Mouse (Mus musculus) midbrain, postnatal 0 days (tissue): ENCODE measurements at regions not wholly inside any gene's neighbourhood (a gene's known extent, or its start where the extent isn't known, plus 50 kb on each side); places are given as distances from the start of the nearest gene placed in this dataset.

ENCODE experiments used
- ATAC-seq: fragments of 200-750 bp; cut with Nextera tagmentation; 2 replicates; pipeline ENCODE4 v1.8.0; 2017; ENCODE audit warnings: moderate number of reproducible peaks, mild to moderate bottlenecking, moderate TSS enrichment, moderate library complexity; ENCODE audit not compliant: low FRiP score
- DNase-seq: peaks from one replicate; pipeline ENCODE4 v3.0.0-alpha.2; 2015; ENCODE audit warnings: low spot score
- H3K27ac ChIP-seq: fragments of 300-500 bp; sonication (generic); 2 replicates; pipeline ENCODE4 v1.5.1; 2014; ENCODE audit warnings: low read depth, mild to moderate bottlenecking, low read length, mixed read lengths
- H3K27me3 ChIP-seq: fragments of 300-500 bp; sonication (generic); 2 replicates; pipeline ENCODE4 v1.6.1; 2014; ENCODE audit warnings: low read length, control low read depth, mixed read lengths; ENCODE audit not compliant: insufficient read depth
- H3K36me3 ChIP-seq: fragments of 300-500 bp; sonication (generic); 2 replicates; pipeline ENCODE4 v1.6.1; 2014; ENCODE audit warnings: low read length, control low read depth, mixed read lengths; ENCODE audit not compliant: insufficient read depth
- H3K4me1 ChIP-seq: fragments of 300-500 bp; sonication (generic); 2 replicates; pipeline ENCODE4 v1.6.1; 2014; ENCODE audit warnings: mild to moderate bottlenecking, control low read depth, antibody characterized with exemption, low read length, mixed read lengths; ENCODE audit not compliant: insufficient read depth
- H3K4me2 ChIP-seq: fragments of 300-500 bp; sonication (generic); 2 replicates; pipeline ENCODE4 v1.6.1; 2014; ENCODE audit warnings: low read depth, mild to moderate bottlenecking, low read length, mixed read lengths; ENCODE audit not compliant: poor library complexity, severe bottlenecking
- H3K4me3 ChIP-seq: fragments of 300-500 bp; sonication (generic); 2 replicates; pipeline ENCODE4 v1.5.1; 2014; ENCODE audit warnings: low read depth, mild to moderate bottlenecking, low read length, moderate library complexity
- H3K9ac ChIP-seq: fragments of 300-500 bp; sonication (generic); replicated peaks from 2 replicates; pipeline ENCODE4 v1.6.1; 2014; ENCODE audit warnings: mild to moderate bottlenecking, low read length, moderate library complexity, mixed read lengths; ENCODE audit not compliant: poor library complexity, severe bottlenecking
- H3K9me3 ChIP-seq: fragments of 300-500 bp; sonication (generic); 2 replicates; pipeline ENCODE4 v1.6.1; 2016; ENCODE audit warnings: low read length, control low read depth
- CTCF ChIP-seq: IDR thresholded peaks from 2 replicates; pipeline ENCODE4 v1.5.1; 2016; ENCODE audit warnings: antibody characterized with exemption, mild to moderate bottlenecking
- WGBS: fragments of 180-500 bp; shearing (Covaris S2); extraction: QIAGEN DNeasy Blood & Tissue Kit; methylation state at CpG from one replicate; pipeline ENCODE4 v1.1.7; 2014; 5-methylcytosine and 5-hydroxymethylcytosine counted together

- no peak for TF ChIP-seq CTCF
- no peak overlapping the region for H3K9ac ChIP-seq
- H3K27ac ChIP-seq, result no peak overlapping the region
- H3K27me3 ChIP-seq, result no peaks in the 10 kb centered on the region
- no peaks in the 10 kb centered on the region; the same call in 1 of the 2 replicates for H3K4me1 ChIP-seq
- H3K4me2 ChIP-seq, result no peak overlapping the region
- DNase-seq (no peak), ATAC-seq (no peak)
- H3K36me3 ChIP-seq, result no peaks in the 10 kb centered on the region
- H3K9me3 ChIP-seq, result no peaks in the 10 kb centered on the region
- no peak overlapping the region for H3K4me3 ChIP-seq
- 89% methylated on average over 2 of the region's 2 CpGs for WGBS
These were observed 334.0 kb upstream of the C9orf72 start for GRCm38 (mm10) chr4:35560004-35560403.

GRCm38 (mm10) chr4:35553309-35553708, 327.3 kb upstream of the C9orf72 start:
- Histone ChIP-seq H3K36me3 (no peaks in the 10 kb centered on the region), H3K27me3 (no peaks in the 10 kb centered on the region), H3K4me3 (no peak overlapping the region), H3K4me2 (no peak overlapping the region), H3K27ac (no peak overlapping the region), H3K9ac (no peak overlapping the region), H3K4me1 (no peaks in the 10 kb centered on the region; the same call in 1 of the 2 replicates), H3K9me3 (no peaks in the 10 kb centered on the region)
- no peak for TF ChIP-seq CTCF
- WGBS, result 100% methylated on average over 1 of the region's 1 CpGs
- DNase-seq, result no peak
- no peak for ATAC-seq

GRCm38 (mm10) chr4:35551988-35552387, 326.0 kb upstream of the C9orf72 start:
- Histone ChIP-seq H3K4me1 (no peaks in the 10 kb centered on the region; the same call in 1 of the 2 replicates), H3K4me2 (no peak overlapping the region), H3K9me3 (no peaks in the 10 kb centered on the region), H3K27ac (no peak overlapping the region), H3K9ac (no peak overlapping the region), H3K27me3 (no peaks in the 10 kb centered on the region), H3K36me3 (no peaks in the 10 kb centered on the region), H3K4me3 (no peak overlapping the region)
- no peak for TF ChIP-seq CTCF
- ATAC-seq, result no peak
- DNase-seq, result no peak

GRCm38 (mm10) chr4:35534565-35535279, 308.7 kb upstream of the C9orf72 start:
- 25% methylated on average over 6 of the region's 6 CpGs for WGBS
- Histone ChIP-seq H3K27me3 (no peaks in the 10 kb centered on the region), H3K4me3 (no peak overlapping the region), H3K4me1 (no peaks in the 10 kb centered on the region), H3K9me3 (no peaks in the 10 kb centered on the region), H3K36me3 (no peaks in the 10 kb centered on the region), H3K4me2 (no peak overlapping the region), H3K27ac (no peak overlapping the region), H3K9ac (no peak overlapping the region)
- DNase-seq, result no peak
- no peak for TF ChIP-seq CTCF
- no peak for ATAC-seq

- no peaks in the 10 kb centered on the region for H3K36me3 ChIP-seq
- DNase-seq (no peak), ATAC-seq (no peak)
- no peaks in the 10 kb centered on the region for H3K4me1 ChIP-seq
- H3K27ac ChIP-seq, result no peak overlapping the region
- TF ChIP-seq CTCF, result 0 out of 2 replicates have a peak, but pooled peaks have one; percentile 3
- H3K4me2 ChIP-seq, result no peak overlapping the region
- no peak overlapping the region for H3K4me3 ChIP-seq
- H3K27me3 ChIP-seq, result no peaks in the 10 kb centered on the region
- no peaks in the 10 kb centered on the region for H3K9me3 ChIP-seq
- H3K9ac ChIP-seq, result no peak overlapping the region
These were observed 308.2 kb upstream of the C9orf72 start for GRCm38 (mm10) chr4:35534154-35534553.
